Mouse (Mus musculus) CH12.LX (cell line): Measurements from ENCODE around the gene 6030408B16Rik. TPM values are rescaled to one million over a fixed set of nuclear protein-coding genes. Genes with fewer than 3 reads are reported as not detected.

Source experiments
- DNase-seq: peaks from one replicate; pipeline ENCODE4 v3.0.0-alpha.2; 2013; ENCODE audit errors: extremely low read depth
- H3K27ac ChIP-seq: 2 replicates; pipeline ENCODE4 v1.5.1; 2012; ENCODE audit warnings: low read depth, mild to moderate bottlenecking, control low read depth, moderate library complexity; ENCODE audit not compliant: insufficient read depth
- H3K27me3 ChIP-seq: replicated peaks from 2 replicates; pipeline ENCODE3; 2012; ENCODE audit warnings: inconsistent platforms
- H3K36me3 ChIP-seq, 2 experiments: replicated peaks in 1 of 2; 2 replicates each; pipeline versions ENCODE3 to v1.6.1; 2012; ENCODE audit warnings: inconsistent platforms in 1 of 2, low read length in 1 of 2, mild to moderate bottlenecking in 1 of 2, mixed read lengths in 1 of 2, moderate library complexity in 1 of 2; ENCODE audit not compliant: control insufficient read depth in 1 of 2, insufficient read depth in 1 of 2
- H3K4me1 ChIP-seq, 2 experiments: 2 replicates each; pipeline ENCODE4 v1.6.1; 2012; ENCODE audit warnings: inconsistent platforms in 1 of 2, moderate library complexity in 1 of 2; ENCODE audit not compliant: insufficient read depth in 2 of 2, control insufficient read depth in 1 of 2
- H3K4me2 ChIP-seq: 2 replicates; pipeline ENCODE4 v1.6.1; 2012; ENCODE audit warnings: low read depth, mild to moderate bottlenecking, control low read depth; ENCODE audit not compliant: poor library complexity, insufficient read depth, severe bottlenecking
- H3K4me3 ChIP-seq, 3 experiments: fragments of 150-350 bp in 1 of 3; sonication (generic) in 1 of 3; replicated peaks in 1 of 3; 2 replicates each; pipeline versions ENCODE3 to v1.5.1; 2011 to 2012; ENCODE audit warnings: low read depth in 2 of 3, low read length in 2 of 3, mild to moderate bottlenecking in 2 of 3, moderate library complexity in 2 of 3, control low read depth in 1 of 3, improper control_type of control experiment in 1 of 3, inconsistent platforms in 1 of 3, mixed read lengths in 1 of 3; ENCODE audit not compliant: poor library complexity in 1 of 3
- H3K79me2 ChIP-seq: replicated peaks from 2 replicates; pipeline ENCODE4 v1.6.1; 2012; ENCODE audit warnings: mild to moderate bottlenecking, moderate library complexity; ENCODE audit not compliant: control insufficient read depth, poor library complexity, insufficient read depth, severe bottlenecking; ENCODE audit errors: extremely low read depth
- H3K9ac ChIP-seq: 2 replicates; pipeline ENCODE4 v1.6.1; 2012; ENCODE audit warnings: low read depth, mild to moderate bottlenecking, control low read depth, moderate library complexity; ENCODE audit not compliant: insufficient read depth
- H3K9me3 ChIP-seq: replicated peaks from 2 replicates; pipeline ENCODE3; 2012; ENCODE audit warnings: low read length, inconsistent platforms, mixed read lengths
- CHD2 ChIP-seq: IDR thresholded peaks from 2 replicates; pipeline ENCODE4 v1.6.1; 2011; ENCODE audit warnings: low read length, improper control_type of control experiment
- CTCF ChIP-seq, 2 experiments: IDR thresholded peaks in 1 of 2; conservative IDR thresholded peaks in 1 of 2; 2 replicates each; pipeline ENCODE4 v1.5.1; 2011 to 2012; ENCODE audit warnings: low read depth in 2 of 2, low read length in 2 of 2, improper control_type of control experiment in 1 of 2, inconsistent platforms in 1 of 2, mild to moderate bottlenecking in 1 of 2, moderate library complexity in 1 of 2
- ELF1 ChIP-seq: IDR thresholded peaks from 2 replicates; pipeline ENCODE4 v1.6.1; 2014; ENCODE audit warnings: low read depth, mild to moderate bottlenecking, inconsistent platforms, low read length, improper control_type of control experiment
- EP300 ChIP-seq: IDR thresholded peaks from 2 replicates; pipeline ENCODE4 v1.6.1; 2011; ENCODE audit warnings: low read length, improper control_type of control experiment
- ETS1 ChIP-seq: conservative IDR thresholded peaks from 2 replicates; pipeline ENCODE4 v1.6.1; 2012; ENCODE audit warnings: low read depth, mild to moderate bottlenecking, inconsistent platforms, low read length, improper control_type of control experiment, moderate library complexity
- GABPA ChIP-seq: IDR thresholded peaks from 2 replicates; pipeline ENCODE4 v1.6.1; 2012; ENCODE audit warnings: low read depth, low read length, improper control_type of control experiment, inconsistent platforms; ENCODE audit not compliant: insufficient replicate concordance
- HCFC1 ChIP-seq: IDR thresholded peaks from 2 replicates; pipeline ENCODE4 v1.6.1; 2012; ENCODE audit warnings: low read depth, mild to moderate bottlenecking, inconsistent platforms, low read length, improper control_type of control experiment
- JUN ChIP-seq: IDR thresholded peaks from 2 replicates; pipeline ENCODE4 v1.6.1; 2011; ENCODE audit warnings: low read depth, mild to moderate bottlenecking, low read length, improper control_type of control experiment, moderate library complexity; ENCODE audit not compliant: insufficient read depth
- KAT2A ChIP-seq: IDR thresholded peaks from 2 replicates; pipeline ENCODE4 v1.6.1; 2012; ENCODE audit warnings: low read length, improper control_type of control experiment, inconsistent platforms; ENCODE audit not compliant: insufficient replicate concordance
- MAZ ChIP-seq: IDR thresholded peaks from 2 replicates; pipeline ENCODE4 v1.6.1; 2012; ENCODE audit warnings: low read depth, mild to moderate bottlenecking, inconsistent platforms, low read length, improper control_type of control experiment, moderate library complexity
- NRF1 ChIP-seq: IDR thresholded peaks from 2 replicates; pipeline ENCODE4 v1.6.1; 2014; ENCODE audit warnings: low read depth, mild to moderate bottlenecking, inconsistent platforms, low read length, improper control_type of control experiment, moderate library complexity
- PAX5 ChIP-seq: IDR thresholded peaks from 2 replicates; pipeline ENCODE4 v1.6.1; 2012; ENCODE audit warnings: low read length, inconsistent platforms, mixed read lengths
- POLR2A ChIP-seq: IDR thresholded peaks from 2 replicates; pipeline ENCODE4 v1.6.1; 2011; ENCODE audit warnings: low read depth, mild to moderate bottlenecking, improper control_type of control experiment, low read length
- POLR2AphosphoS2 ChIP-seq: IDR thresholded peaks from 2 replicates; pipeline ENCODE4 v1.6.1; 2011; ENCODE audit warnings: low read depth, low read length, improper control_type of control experiment
- RCOR1 ChIP-seq: conservative IDR thresholded peaks from 2 replicates; pipeline ENCODE4 v1.6.1; 2012; ENCODE audit warnings: low read depth, mild to moderate bottlenecking, inconsistent platforms, low read length, improper control_type of control experiment
- SIN3A ChIP-seq: IDR thresholded peaks from 2 replicates; pipeline ENCODE4 v1.6.1; 2012; ENCODE audit warnings: low read length, improper control_type of control experiment, inconsistent platforms
- SMC3 ChIP-seq: IDR thresholded peaks from 2 replicates; pipeline ENCODE4 v1.6.1; 2011; ENCODE audit warnings: low read depth, low read length, improper control_type of control experiment
- TBP ChIP-seq: conservative IDR thresholded peaks from 2 replicates; pipeline ENCODE4 v1.6.1; 2011; ENCODE audit warnings: low read depth, low read length, improper control_type of control experiment
- TCF12 ChIP-seq: IDR thresholded peaks from 2 replicates; pipeline ENCODE4 v1.6.1; 2014; ENCODE audit warnings: low read depth, mild to moderate bottlenecking, inconsistent platforms, low read length, improper control_type of control experiment
- USF1 ChIP-seq: IDR thresholded peaks from 2 replicates; pipeline ENCODE4 v1.6.1; 2014; ENCODE audit warnings: low read depth, mild to moderate bottlenecking, inconsistent platforms, low read length, improper control_type of control experiment
- USF2 ChIP-seq: conservative IDR thresholded peaks from 2 replicates; pipeline ENCODE4 v1.6.1; 2011; ENCODE audit warnings: low read depth, low read length, improper control_type of control experiment
- ZC3H11A ChIP-seq: IDR thresholded peaks from 2 replicates; pipeline ENCODE4 v1.6.1; 2012; ENCODE audit warnings: low read depth, mild to moderate bottlenecking, inconsistent platforms, low read length, improper control_type of control experiment
- ZMIZ1 ChIP-seq: IDR thresholded peaks from 2 replicates; pipeline ENCODE4 v1.6.1; 2012; ENCODE audit warnings: low read depth, mild to moderate bottlenecking, inconsistent platforms, low read length, improper control_type of control experiment
- ZNF384 ChIP-seq: IDR thresholded peaks from 2 replicates; pipeline ENCODE4 v1.6.1; 2012; ENCODE audit warnings: low read depth, low read length, improper control_type of control experiment, inconsistent platforms
- dilution Hi-C: fragments of 300-500 bp; cut with MboI; formaldehyde crosslinking; loops from 2 replicates; pipeline ENCODE4 v1.14.3; 2020; ENCODE audit warnings: low sequenced_read_pairs; ENCODE audit not compliant: extremely low pct_unique_long_range_greater_than_20kb, extremely low pct_ligation_motif_present
- in situ Hi-C: fragments of 300-500 bp; cut with MboI; formaldehyde crosslinking; loops from 3 replicates; pipeline ENCODE4 v1.14.3; 2019; ENCODE audit warnings: low sequenced_read_pairs, low pct_ligation_motif_present, low pct_unique_long_range_greater_than_20kb, mixed read lengths
- polyA plus RNA-seq: library from polyadenylated mRNA; unstranded; fragments of >175 nt; gene quantifications from 2 replicates; pipeline ENCODE4 v1.2.1, GENCODE M21; 2012; ENCODE audit warnings: low read depth; ENCODE audit not compliant: insufficient read length
- total RNA-seq, 2 experiments: library from RNA; depleted of rRNA; stranded (reverse); fragments of 300-350 nt in 1 of 2; fragments of >200 nt in 1 of 2; gene quantifications; 2 replicates each; pipeline ENCODE4 v1.2.3; 2012 to 2014

6030408B16Rik gene
- total and polyA plus RNA-seq, 3 experiments: 0.13 to 0.17 TPM; not detected in 1

GRCm38 (mm10) chr15:101302201-101302600 lies 9.2 kb downstream of the 6030408B16Rik start:
- H3K9ac ChIP-seq: no peak overlapping the region
- H3K79me2 ChIP-seq: no peaks in the 10 kb centered on the region
- no peaks in the 10 kb centered on the region for H3K4me1 ChIP-seq
- dilution Hi-C loops (no loop called here), in situ Hi-C loops (no loop called here)
- no peak overlapping the region for H3K4me3 ChIP-seq
- no peak for DNase-seq
- H3K9me3 ChIP-seq: peaks cover 8% of the 10 kb centered on the region
- peaks cover 14% of the 10 kb centered on the region for H3K27me3 ChIP-seq
- H3K4me2 ChIP-seq: no peak overlapping the region
- TF ChIP-seq TBP: no peak
- TF ChIP-seq MAZ: no peak
- TF ChIP-seq HCFC1: no peak
- TF ChIP-seq POLR2A: no peak
- no peak for TF ChIP-seq RCOR1
- TF ChIP-seq SMC3: no peak
- no peak for TF ChIP-seq PAX5
- no peak for TF ChIP-seq ZNF384
- TF ChIP-seq KAT2A: no peak
- TF ChIP-seq, all 38 proteins: peak for 0
- Histone ChIP-seq H3K36me3 (no peaks in the 10 kb centered on the region), H3K27ac (no peak overlapping the region)

GRCm38 (mm10) chr15:101303830-101304229 lies 10.8 kb downstream of the 6030408B16Rik start:
- Histone ChIP-seq H3K27me3 (peaks cover 21% of the 10 kb centered on the region), H3K4me3 (no peak overlapping the region), H3K9ac (no peak overlapping the region), H3K79me2 (no peaks in the 10 kb centered on the region), H3K4me1 (no peaks in the 10 kb centered on the region), H3K36me3 (no peaks in the 10 kb centered on the region), H3K27ac (no peak overlapping the region), H3K4me2 (no peak overlapping the region), H3K9me3 (peaks cover 8% of the 10 kb centered on the region)
- dilution Hi-C loops (no loop called here), in situ Hi-C loops (no loop called here)
- no peak for DNase-seq
- TF ChIP-seq ELF1 (no peak), ETS1 (no peak), POLR2A (no peak), EP300 (no peak), JUN (no peak), SIN3A (no peak), NRF1 (no peak), TBP (no peak), POLR2AphosphoS2 (no peak), ZMIZ1 (no peak), TCF12 (no peak), GABPA (no peak), CHD2 (no peak), PAX5 (no peak), USF2 (no peak), CTCF (conservative IDR thresholded peaks at IDR 0.05 in 1 of 2, IDR thresholded peaks at IDR 0.05 in 1 of 2; ENCODE audit: low read depth in 2 of 2, low read length in 2 of 2) (no peak), SMC3 (no peak), ZC3H11A (no peak), USF1 (no peak), HCFC1 (no peak)
- TF ChIP-seq, all 38 proteins: peak for 0
